Mouse (Mus musculus) left cerebral cortex, adult 2 months (tissue): ENCODE measurements around the gene Il5. TPM values are rescaled to one million over a fixed set of nuclear protein-coding genes. Genes with fewer than 3 reads are reported as not detected.
"Not testable (repeated sequence)": the region's sequence is repeated elsewhere in the genome, so short reads cannot be mapped to it uniquely, and the experiment has no call there.

ENCODE experiments used
- DNase-seq, 2 experiments: peaks; one replicate each; pipeline ENCODE4 v3.0.0; 2021 to 2022; ENCODE audit warnings: low spot score in 2 of 2, mixed read lengths in 1 of 2; ENCODE audit errors: extremely low spot score in 1 of 2
- H3K27ac ChIP-seq: fragments of 200-600 bp; 2 replicates; pipeline ENCODE4 v1.8.1; 2022
- H3K4me3 ChIP-seq: fragments of 200-600 bp; 2 replicates; pipeline ENCODE4 v1.8.1; 2022
- CTCF ChIP-seq: fragments of 200-600 bp; IDR thresholded peaks from 2 replicates; pipeline ENCODE4 v1.8.1; 2022; ENCODE audit warnings: antibody characterized with exemption, mild to moderate bottlenecking, moderate library complexity
- intact Hi-C: fragments of 180-260 bp; cut with DNase I; formaldehyde crosslinking; loops from one replicate; pipeline ENCODE4 v1.15.1; 2025
- total RNA-seq, 2 experiments: library from RNA; stranded (reverse); gene quantifications; 2 replicates each; pipeline ENCODE4 v1.2.3; 2021

Il5 gene
- total RNA-seq, 2 experiments from 2014 or later: not detected

GRCm38 (mm10) chr11:53748614-53749013 is 28.0 kb downstream of the Il5 start:
- no peak overlapping the region for H3K4me3 ChIP-seq
- DNase-seq: no peak
- TF ChIP-seq CTCF: no peak
- intact Hi-C loops: no loop called here
- no peak overlapping the region for H3K27ac ChIP-seq

DNA sequence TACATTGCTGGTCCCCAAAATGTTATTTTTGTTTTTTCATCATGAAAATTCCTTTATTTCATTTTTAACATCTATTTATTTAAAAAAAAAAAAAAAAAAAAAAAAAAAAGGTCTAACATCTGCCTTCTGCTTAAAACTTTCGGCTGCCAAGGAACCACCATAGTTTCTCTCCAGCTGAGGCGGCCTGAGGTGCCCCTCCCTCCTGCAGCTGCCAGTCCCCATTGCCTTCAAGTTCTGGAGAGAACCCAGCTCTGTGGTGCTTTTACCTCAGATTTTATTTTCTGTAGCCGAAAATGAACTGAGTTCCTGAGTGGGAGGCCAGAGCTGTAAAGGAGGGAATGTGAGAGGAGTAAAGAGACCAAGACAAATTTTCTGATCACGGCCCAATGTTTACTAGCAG is 28.7 kb downstream of the Il5 start:
- Histone ChIP-seq H3K4me3 (no peak overlapping the region), H3K27ac (no peak overlapping the region)
- no peak for TF ChIP-seq CTCF
- intact Hi-C loops: no loop called here
- no peak for DNase-seq

- Histone ChIP-seq H3K27ac (no peak overlapping the region), H3K4me3 (no peak overlapping the region)
- TF ChIP-seq CTCF: no peak
- no peak for DNase-seq
- intact Hi-C loops: no loop called here
Measured at GRCm38 (mm10) chr11:53749716-53750352, 29.2 kb downstream of the Il5 start.

- DNase-seq: no peak
- no peak overlapping the region for H3K4me3 ChIP-seq
- no peak overlapping the region for H3K27ac ChIP-seq
- no peak for TF ChIP-seq CTCF
- intact Hi-C loops: no loop called here
Measured at GRCm38 (mm10) chr11:53755011-53755595, 34.5 kb downstream of the Il5 start.

GRCm38 (mm10) chr11:53757612-53758011 is 37.0 kb downstream of the Il5 start:
- intact Hi-C loops: loop anchor here (2.0 kb wide), 1 partner anchor 93 kb away; no protein-coding TSS in a partner anchor
- H3K27ac ChIP-seq: no peak overlapping the region
- H3K4me3 ChIP-seq: no peak overlapping the region
- DNase-seq: no peak
- no peak for TF ChIP-seq CTCF

DNA sequence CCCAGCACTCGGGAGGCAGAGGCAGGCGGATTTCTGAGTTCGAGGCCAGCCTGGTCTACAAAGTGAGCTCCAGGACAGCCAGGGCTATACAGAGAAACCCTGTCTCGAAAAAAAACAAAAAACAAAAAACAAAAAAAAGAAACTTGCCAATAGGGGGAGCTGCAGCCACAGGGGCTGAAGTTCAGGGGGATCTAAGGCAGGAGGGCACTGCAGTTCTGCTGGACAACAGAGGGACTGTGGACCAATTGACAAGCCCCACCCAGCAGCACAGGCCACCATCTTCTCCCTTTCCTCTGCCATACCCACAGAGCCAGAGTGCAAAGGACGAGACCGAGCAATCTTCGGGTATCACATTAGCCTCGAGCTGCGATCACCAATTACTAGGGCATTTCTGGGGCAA is 37.4 kb downstream of the Il5 start:
- peak; percentile 51 for TF ChIP-seq CTCF
- not testable (repeated sequence) for H3K4me3 ChIP-seq, DNase-seq, H3K27ac ChIP-seq
- intact Hi-C loops: loop anchor here (2.0 kb wide), 1 partner anchor 93 kb away; no protein-coding TSS in a partner anchor

DNA sequence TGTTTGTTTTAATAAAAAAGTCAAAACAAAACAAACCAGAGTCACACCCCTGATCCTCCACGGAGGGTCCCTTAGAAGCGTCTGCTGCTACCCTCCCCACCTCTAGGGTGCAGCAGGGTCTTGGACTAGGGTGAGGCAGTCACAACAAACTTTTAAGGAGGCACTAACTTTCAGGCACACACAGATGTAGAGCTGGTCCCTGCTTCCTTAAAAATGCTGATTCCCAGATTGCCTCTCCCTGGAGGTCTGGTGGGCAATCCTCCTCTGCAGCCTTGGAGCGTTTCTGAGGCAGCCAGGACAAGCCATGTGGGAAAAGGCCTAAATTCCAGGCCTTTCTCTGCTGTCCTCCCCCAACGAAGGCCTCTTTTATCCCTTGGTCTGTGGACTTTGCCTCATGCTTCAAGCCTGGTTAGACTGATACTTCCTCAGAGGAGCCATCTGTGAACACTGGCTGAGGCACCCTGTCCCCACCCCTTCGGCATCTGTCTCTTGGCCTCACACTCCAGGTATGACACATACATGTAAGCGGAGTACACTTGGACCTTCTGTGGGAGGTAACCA is 38.3 kb downstream of the Il5 start:
- no peak overlapping the region for H3K4me3 ChIP-seq
- intact Hi-C loops: loop anchor here (2.0 kb wide), 1 partner anchor 92 kb away; no protein-coding TSS in a partner anchor
- H3K27ac ChIP-seq: no peak overlapping the region
- no peak for DNase-seq
- TF ChIP-seq CTCF: peak; percentile 28

- DNase-seq: no peak
Measured at GRCm38 (mm10) chr11:53759545-53760406, 39.2 kb downstream of the Il5 start.

DNA sequence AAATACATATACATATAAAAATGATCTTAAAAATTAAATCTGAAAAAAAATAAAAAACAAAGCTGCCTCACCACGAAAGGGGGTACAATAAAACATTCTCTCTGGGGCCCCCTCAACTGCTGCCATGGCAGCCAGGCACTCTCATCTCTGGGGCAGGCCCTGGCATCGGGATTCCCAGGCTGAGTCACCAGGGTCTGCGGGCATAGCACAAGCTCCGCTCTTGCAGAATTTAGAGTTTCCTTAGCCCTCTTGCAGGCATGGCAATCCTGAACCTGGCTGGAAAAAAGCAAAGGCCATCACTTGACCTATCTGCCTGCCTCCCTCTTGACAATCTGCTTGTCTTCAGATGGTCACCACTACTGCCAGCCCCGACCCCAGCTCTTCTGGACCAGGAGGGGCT is 40.7 kb downstream of the Il5 start:
- H3K27ac ChIP-seq: no peak overlapping the region
- no peak overlapping the region for H3K4me3 ChIP-seq
- no peak for DNase-seq
- no peak for TF ChIP-seq CTCF
- intact Hi-C loops: no loop called here

More at GRCm38 (mm10) chr11:53759545-53760406, 39.2 kb downstream of the Il5 start:
- intact Hi-C loops: loop anchor here (2.0 kb wide), 1 partner anchor 91 kb away; no protein-coding TSS in a partner anchor
- Histone ChIP-seq H3K27ac (no peak overlapping the region), H3K4me3 (no peak overlapping the region)
- no peak for TF ChIP-seq CTCF

GRCm38 (mm10) chr11:53761822-53762221 is 41.2 kb downstream of the Il5 start:
- Histone ChIP-seq H3K4me3 (no peak overlapping the region), H3K27ac (peak overlapping the region; percentile 86; the same call in 1 of the 2 replicates)
- no peak for TF ChIP-seq CTCF
- DNase-seq: no peak
- intact Hi-C loops: no loop called here

GRCm38 (mm10) chr11:53762426-53762825 is 41.8 kb downstream of the Il5 start:
- Histone ChIP-seq H3K4me3 (peak overlapping the region; percentile 49), H3K27ac (peak overlapping the region; percentile 86; the same call in 1 of the 2 replicates)
- intact Hi-C loops: no loop called here
- no peak for DNase-seq
- no peak for TF ChIP-seq CTCF
